Mouse (Mus musculus) forebrain, embryonic 16.5 days (tissue): ENCODE measurements around the gene Zfp951. TPM values are rescaled to one million over a fixed set of nuclear protein-coding genes. Genes with fewer than 3 reads are reported as not detected.
A peak's percentile ranks its signal among the peaks of the same experiment; 100 is the strongest.
"Not testable (repeated sequence)": the region's sequence is repeated elsewhere in the genome, so short reads cannot be mapped to it uniquely, and the experiment has no call there.

Experiments
- ATAC-seq: fragments of 200-750 bp; cut with Nextera tagmentation; 2 replicates; pipeline ENCODE4 v1.8.0; 2017; ENCODE audit warnings: mild to moderate bottlenecking, moderate library complexity
- H3K27ac ChIP-seq: fragments of 300-500 bp; sonication (generic); 2 replicates; pipeline ENCODE4 v1.5.1; 2014; ENCODE audit warnings: low read length, control low read depth
- H3K27me3 ChIP-seq: fragments of 300-500 bp; sonication (generic); replicated peaks from 2 replicates; pipeline ENCODE4 v1.6.1; 2014; ENCODE audit warnings: low read length; ENCODE audit not compliant: control insufficient read depth, insufficient read depth
- H3K36me3 ChIP-seq: fragments of 300-500 bp; sonication (generic); 2 replicates; pipeline ENCODE4 v1.6.1; 2014; ENCODE audit not compliant: control insufficient read depth, insufficient read depth
- H3K4me1 ChIP-seq: fragments of 300-500 bp; sonication (generic); replicated peaks from 2 replicates; pipeline ENCODE4 v1.6.1; 2014; ENCODE audit warnings: low read length; ENCODE audit not compliant: control insufficient read depth, insufficient read depth
- H3K4me2 ChIP-seq: fragments of 300-500 bp; sonication (generic); 2 replicates; pipeline ENCODE4 v1.6.1; 2014; ENCODE audit warnings: mild to moderate bottlenecking, low read length, control low read depth
- H3K4me3 ChIP-seq: fragments of 300-500 bp; sonication (generic); replicated peaks from 2 replicates; pipeline ENCODE4 v1.5.1; 2014; ENCODE audit warnings: mild to moderate bottlenecking, low read length, control low read depth
- H3K9ac ChIP-seq: fragments of 300-500 bp; sonication (generic); replicated peaks from 2 replicates; pipeline ENCODE4 v1.6.1; 2014; ENCODE audit warnings: low read depth, low read length, control low read depth
- H3K9me3 ChIP-seq: fragments of 300-500 bp; sonication (generic); 2 replicates; pipeline ENCODE4 v1.6.1; 2016; ENCODE audit warnings: low read length; ENCODE audit not compliant: control insufficient read depth
- WGBS: fragments of 180-500 bp; shearing (Covaris S2); extraction: QIAGEN DNeasy Blood & Tissue Kit; methylation state at CpG from one replicate; pipeline ENCODE4 v1.1.7; 2014; 5-methylcytosine and 5-hydroxymethylcytosine counted together
- polyA plus RNA-seq: library from polyadenylated mRNA; unstranded; fragments of >200 nt; fragmentation: Nextera tagmentation; extraction: Ambion mirVana; gene quantifications from 2 replicates; pipeline ENCODE4 v1.2.1, GENCODE M21; 2015

The Zfp951 gene
- polyA plus RNA-seq = 3.5 and 4.2 TPM in 2 replicates

- not testable (repeated sequence) for H3K4me2 ChIP-seq, H3K27me3 ChIP-seq, H3K9ac ChIP-seq, H3K9me3 ChIP-seq, H3K27ac ChIP-seq, H3K36me3 ChIP-seq, H3K4me1 ChIP-seq
- H3K4me3 ChIP-seq = peak within 1 kb of the TSS; percentile 25
- 47% methylated on average over 11 of the region's 12 CpGs for WGBS
- ATAC-seq = peak; percentile 94
Observed at GRCm38 (mm10) chr5:104859962-104860525, at the start of gene Zfp951. Zfp951 (minus strand) TSS chr5:104860070.

- H3K9ac ChIP-seq, H3K27ac ChIP-seq, H3K4me1 ChIP-seq, H3K36me3 ChIP-seq, H3K4me3 ChIP-seq, H3K4me2 ChIP-seq, ATAC-seq, H3K27me3 ChIP-seq, H3K9me3 ChIP-seq: not testable (repeated sequence)
- 87% methylated on average over 5 of the region's 5 CpGs for WGBS
Observed at GRCm38 (mm10) chr5:104906556-104906955, 46.7 kb upstream of the Zfp951 start.

DNA sequence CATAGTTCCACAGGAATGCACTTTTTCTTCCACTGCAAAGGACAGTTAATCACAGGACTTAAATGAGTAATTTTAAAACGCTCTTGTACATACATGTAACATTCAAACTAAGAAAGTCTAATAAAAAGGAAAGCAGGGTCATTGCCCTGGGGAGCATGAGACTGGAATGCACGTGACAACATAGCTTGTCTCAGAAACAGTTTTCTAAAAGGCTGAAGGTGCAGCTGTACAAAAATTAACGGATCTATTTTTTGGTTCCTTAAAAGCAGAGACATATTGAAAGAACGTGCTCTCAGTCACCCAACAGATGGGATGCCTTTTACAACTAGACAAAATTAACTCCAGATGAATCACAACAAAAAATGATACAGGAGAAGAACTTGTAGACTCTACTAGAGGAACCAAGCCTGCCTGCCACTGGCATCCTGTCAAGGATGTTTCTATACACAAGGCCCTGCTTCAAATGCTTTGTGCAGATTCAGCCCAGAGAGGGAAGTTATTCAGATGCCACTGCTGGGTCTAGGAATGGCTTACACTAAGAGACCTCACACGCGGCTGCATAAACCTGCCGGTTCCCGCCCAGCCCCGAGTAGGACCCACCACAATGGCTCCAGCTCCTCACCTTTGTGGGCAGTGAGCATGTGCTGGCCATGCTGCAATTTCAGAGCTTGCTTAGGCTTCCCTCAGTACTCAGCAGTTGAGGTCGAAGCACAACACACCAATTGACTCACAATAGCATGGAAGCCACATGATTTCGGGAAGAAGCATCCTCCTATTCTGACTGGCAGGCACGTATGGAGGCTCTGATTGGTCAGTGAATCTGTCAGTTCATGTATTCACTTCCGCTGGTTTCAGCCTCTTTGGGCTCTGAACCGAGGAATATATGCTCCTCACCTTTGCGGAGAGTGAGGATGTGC is 567 bp downstream of the Zfp951 start:
- H3K9me3 ChIP-seq, H3K4me1 ChIP-seq, H3K4me2 ChIP-seq, H3K9ac ChIP-seq, H3K36me3 ChIP-seq, H3K27me3 ChIP-seq, H3K27ac ChIP-seq: not testable (repeated sequence)
- WGBS = 52% methylated on average over 10 of the region's 15 CpGs
- ATAC-seq = peak; percentile 87
- H3K4me3 ChIP-seq = peak overlapping the region; percentile 25

DNA sequence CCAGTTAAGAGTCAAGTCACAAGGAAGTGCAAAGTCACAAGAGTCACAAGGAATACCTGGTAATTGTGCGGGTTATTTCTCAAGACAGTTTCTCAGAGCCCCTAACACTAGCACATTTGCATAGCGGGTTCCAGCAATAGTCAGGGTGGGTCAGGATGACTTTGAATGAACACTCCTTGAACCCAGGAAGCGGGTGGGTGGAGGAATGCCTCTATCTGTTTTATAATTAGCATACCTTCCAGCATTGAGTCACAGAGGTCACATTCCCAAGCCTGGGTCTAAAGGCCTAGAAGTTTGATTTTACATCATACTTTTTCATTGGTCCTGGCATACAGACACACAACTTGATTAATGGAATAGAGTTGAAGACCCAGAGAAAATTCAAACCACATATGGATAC is 5.3 kb downstream of the Zfp951 start:
- H3K27ac ChIP-seq, H3K9me3 ChIP-seq, H3K4me1 ChIP-seq, ATAC-seq, H3K9ac ChIP-seq, H3K36me3 ChIP-seq, H3K27me3 ChIP-seq, H3K4me3 ChIP-seq, H3K4me2 ChIP-seq: not testable (repeated sequence)
- 91% methylated on average over 3 of the region's 3 CpGs for WGBS

- H3K9ac ChIP-seq = no peak overlapping the region
- H3K27me3 ChIP-seq = no peaks in the 10 kb centered on the region
- no peaks in the 10 kb centered on the region for H3K4me1 ChIP-seq
- no peak overlapping the region for H3K4me2 ChIP-seq
- H3K36me3 ChIP-seq = no peaks in the 10 kb centered on the region
- no peak for ATAC-seq
- no peak overlapping the region for H3K4me3 ChIP-seq
- H3K27ac ChIP-seq = no peak overlapping the region
- peaks cover 19% of the 10 kb centered on the region; the same call in 1 of the 2 replicates for H3K9me3 ChIP-seq
Observed at GRCm38 (mm10) chr5:104833330-104833729, 26.5 kb downstream of the Zfp951 start.

- peaks cover 18% of the 10 kb centered on the region for H3K9me3 ChIP-seq
- H3K9ac ChIP-seq = no peak overlapping the region
- no peak overlapping the region for H3K4me2 ChIP-seq
- no peaks in the 10 kb centered on the region for H3K36me3 ChIP-seq
- no peaks in the 10 kb centered on the region for H3K4me1 ChIP-seq
- 52% methylated on average over 1 of the region's 1 CpGs for WGBS
- no peak for ATAC-seq
- H3K27ac ChIP-seq = no peak overlapping the region
- H3K4me3 ChIP-seq = no peak overlapping the region
- H3K27me3 ChIP-seq = no peaks in the 10 kb centered on the region
Observed at GRCm38 (mm10) chr5:104829611-104830010, 30.3 kb downstream of the Zfp951 start.

GRCm38 (mm10) chr5:104770138-104770537 is 89.7 kb downstream of the Zfp951 start:
- not testable (repeated sequence) for H3K4me1 ChIP-seq, H3K9me3 ChIP-seq, H3K9ac ChIP-seq, ATAC-seq, H3K27ac ChIP-seq, H3K27me3 ChIP-seq, H3K4me3 ChIP-seq, H3K36me3 ChIP-seq, H3K4me2 ChIP-seq
- WGBS = 78% methylated on average over 6 of the region's 6 CpGs

Other genes starting within 250 kb of the Zfp951 start
- 0.43 and 0.46 TPM in 2 replicates for gene Abcg3, start 122.6 kb upstream of the Zfp951 start, polyA plus RNA-seq